Mouse (Mus musculus): Measurements from ENCODE around the gene Ppp4r3a.

The Ppp4r3a gene

GRCm38 (mm10) chr12:100993146-100993545 lies 90.4 kb downstream of the Ppp4r3a start:
- no peak for DNase-seq (ENCODE audit: low read depth, low spot score)

GRCm38 (mm10) chr12:100992505-100992904 lies 91.0 kb downstream of the Ppp4r3a start:
- no peak for DNase-seq (ENCODE audit: low read depth, low spot score)

GRCm38 (mm10) chr12:100991119-100991518 lies 92.4 kb downstream of the Ppp4r3a start:
- DNase-seq (ENCODE audit: low read depth, low spot score) = no peak

- no peak for DNase-seq (ENCODE audit: low read depth, low spot score)
These were observed 93.2 kb downstream of the Ppp4r3a start for GRCm38 (mm10) chr12:100990291-100990690.

- no peak for DNase-seq (ENCODE audit: low read depth, low spot score)
These were observed 93.7 kb downstream of the Ppp4r3a start for GRCm38 (mm10) chr12:100989780-100990288.

Data from brain, embryonic 18.5 days (tissue).